Mouse (Mus musculus) forebrain, embryonic 15.5 days (tissue): ENCODE results near the gene Slc16a4. TPM values are rescaled to one million over a fixed set of nuclear protein-coding genes. Genes with fewer than 3 reads are reported as not detected.

Experiments
- ATAC-seq: fragments of 200-750 bp; cut with Nextera tagmentation; replicated peaks from 2 replicates; pipeline ENCODE4 v1.8.0; 2017; ENCODE audit warnings: mild to moderate bottlenecking, moderate TSS enrichment, moderate library complexity
- H3K27ac ChIP-seq: fragments of 300-500 bp; sonication (generic); replicated peaks from 2 replicates; pipeline ENCODE4 v1.5.1; 2015; ENCODE audit warnings: mild to moderate bottlenecking, inconsistent platforms
- H3K27me3 ChIP-seq: fragments of 300-500 bp; sonication (generic); 2 replicates; pipeline ENCODE4 v1.6.1; 2015; ENCODE audit warnings: inconsistent platforms
- H3K36me3 ChIP-seq: fragments of 300-500 bp; sonication (generic); 2 replicates; pipeline ENCODE4 v1.6.1; 2015; ENCODE audit warnings: mild to moderate bottlenecking, inconsistent platforms
- H3K4me1 ChIP-seq: fragments of 300-500 bp; sonication (generic); 2 replicates; pipeline ENCODE4 v1.6.1; 2015; ENCODE audit warnings: inconsistent platforms
- H3K4me2 ChIP-seq: fragments of 300-500 bp; sonication (generic); replicated peaks from 2 replicates; pipeline ENCODE4 v1.6.1; 2015; ENCODE audit warnings: mild to moderate bottlenecking, inconsistent platforms
- H3K4me3 ChIP-seq: fragments of 300-500 bp; sonication (generic); 2 replicates; pipeline ENCODE4 v1.5.1; 2015; ENCODE audit warnings: mild to moderate bottlenecking, inconsistent platforms
- H3K9ac ChIP-seq: fragments of 300-500 bp; sonication (generic); replicated peaks from 2 replicates; pipeline ENCODE4 v1.6.1; 2015; ENCODE audit warnings: mild to moderate bottlenecking, inconsistent platforms
- H3K9me3 ChIP-seq: fragments of 300-500 bp; sonication (generic); 2 replicates; pipeline ENCODE4 v1.6.1; 2016; ENCODE audit warnings: inconsistent platforms
- WGBS: fragments of 180-500 bp; shearing (Covaris S2); methylation state at CpG from one replicate; pipeline ENCODE4 v1.1.7; 2015; ENCODE audit warnings: mixed read lengths; 5-methylcytosine and 5-hydroxymethylcytosine counted together
- polyA plus RNA-seq: library from polyadenylated mRNA; unstranded; fragments of >200 nt; fragmentation: Nextera tagmentation; extraction: Ambion mirVana; gene quantifications from 2 replicates; pipeline ENCODE4 v1.2.1, GENCODE M21; 2015

Gene Slc16a4
- polyA plus RNA-seq, 1 experiment from 2014 or later = 3.1 TPM

DNA sequence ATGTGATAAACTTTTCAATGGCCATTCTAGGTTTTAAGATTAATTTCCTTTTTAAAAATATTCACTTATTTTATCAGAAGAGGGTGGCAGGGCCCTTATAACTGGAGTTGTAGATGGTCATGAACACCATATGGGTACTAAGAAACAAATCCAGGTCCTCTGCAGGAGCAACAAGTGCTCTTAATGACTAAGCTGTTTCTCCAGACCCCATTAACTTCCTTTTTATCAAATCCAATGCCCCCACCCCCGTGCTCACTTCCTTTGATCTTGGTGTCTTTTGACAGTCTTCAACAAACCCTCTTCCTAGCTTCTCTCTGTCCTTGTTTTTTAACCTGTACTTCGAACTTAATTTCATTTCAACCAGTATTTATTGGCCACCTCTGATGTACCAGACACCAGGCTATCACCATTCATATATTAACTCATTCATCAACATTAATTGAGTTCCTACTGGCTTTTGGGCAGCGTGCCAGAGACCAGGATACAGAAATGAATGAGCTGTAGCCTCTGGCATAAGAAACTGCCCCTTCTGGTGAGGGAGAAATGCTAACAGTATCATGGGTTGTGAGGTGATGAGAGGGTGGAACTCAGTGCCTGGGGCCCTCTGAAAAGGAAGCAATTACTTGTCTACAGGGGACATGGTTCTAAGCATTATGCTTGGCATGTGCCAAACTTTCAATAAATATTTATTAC, 54.1 kb downstream of the Slc16a4 start:
- no peak for ATAC-seq
- H3K9ac ChIP-seq = no peak overlapping the region
- H3K4me1 ChIP-seq = no peaks in the 10 kb centered on the region
- no peak overlapping the region for H3K4me3 ChIP-seq
- WGBS = 22% methylated on average over 3 of the region's 3 CpGs
- H3K27me3 ChIP-seq = no peaks in the 10 kb centered on the region; the same call in 1 of the 2 replicates
- H3K36me3 ChIP-seq = no peaks in the 10 kb centered on the region
- no peak overlapping the region for H3K4me2 ChIP-seq
- no peaks in the 10 kb centered on the region for H3K9me3 ChIP-seq
- H3K27ac ChIP-seq = no peak overlapping the region

DNA sequence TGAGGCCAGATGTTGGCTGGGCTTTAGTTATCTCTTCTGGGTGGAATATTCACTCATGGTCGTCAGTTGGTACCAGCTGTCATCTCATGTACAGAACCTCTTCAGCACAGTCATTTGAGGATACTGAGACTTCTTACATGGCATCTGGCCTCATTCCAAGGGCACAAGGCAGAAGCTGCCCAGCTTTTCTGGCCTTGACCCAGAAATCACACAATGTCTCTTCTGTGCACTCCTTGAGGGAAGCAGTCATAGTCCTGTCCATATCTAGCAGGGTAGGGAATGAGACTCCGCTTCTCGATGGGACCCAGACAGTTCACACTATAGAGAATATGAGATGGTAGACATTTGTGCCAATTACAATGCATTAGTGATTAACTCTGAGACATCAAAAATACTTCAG, 58.0 kb downstream of the Slc16a4 start:
- Histone ChIP-seq H3K9ac (no peak overlapping the region), H3K4me2 (no peak overlapping the region), H3K4me3 (no peak overlapping the region), H3K27me3 (no peaks in the 10 kb centered on the region; the same call in 1 of the 2 replicates), H3K9me3 (no peaks in the 10 kb centered on the region), H3K4me1 (no peaks in the 10 kb centered on the region), H3K27ac (no peak overlapping the region), H3K36me3 (no peaks in the 10 kb centered on the region)
- ATAC-seq = no peak
- WGBS = 72% methylated on average over 3 of the region's 3 CpGs

DNA sequence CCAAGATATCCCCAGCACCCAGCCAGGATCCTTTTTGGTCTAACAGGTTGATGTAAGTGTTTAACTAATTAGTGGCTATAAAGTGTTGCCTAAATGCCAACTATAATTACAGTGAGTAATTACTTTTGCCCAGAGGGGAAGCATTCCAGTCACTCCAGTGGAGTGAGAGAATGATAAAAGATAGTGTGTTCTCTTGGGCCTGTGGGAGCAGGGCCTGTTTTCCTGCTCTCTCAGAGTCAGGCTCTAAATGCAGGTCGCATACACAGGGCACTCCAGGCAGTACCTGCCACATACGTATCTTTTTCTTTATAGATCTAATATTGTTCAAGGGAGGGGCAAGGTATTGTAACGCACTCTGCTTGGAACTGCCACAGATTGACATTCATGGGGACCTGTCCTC, 60.7 kb downstream of the Slc16a4 start:
- ATAC-seq = no peak
- no peak overlapping the region for H3K9ac ChIP-seq

DNA sequence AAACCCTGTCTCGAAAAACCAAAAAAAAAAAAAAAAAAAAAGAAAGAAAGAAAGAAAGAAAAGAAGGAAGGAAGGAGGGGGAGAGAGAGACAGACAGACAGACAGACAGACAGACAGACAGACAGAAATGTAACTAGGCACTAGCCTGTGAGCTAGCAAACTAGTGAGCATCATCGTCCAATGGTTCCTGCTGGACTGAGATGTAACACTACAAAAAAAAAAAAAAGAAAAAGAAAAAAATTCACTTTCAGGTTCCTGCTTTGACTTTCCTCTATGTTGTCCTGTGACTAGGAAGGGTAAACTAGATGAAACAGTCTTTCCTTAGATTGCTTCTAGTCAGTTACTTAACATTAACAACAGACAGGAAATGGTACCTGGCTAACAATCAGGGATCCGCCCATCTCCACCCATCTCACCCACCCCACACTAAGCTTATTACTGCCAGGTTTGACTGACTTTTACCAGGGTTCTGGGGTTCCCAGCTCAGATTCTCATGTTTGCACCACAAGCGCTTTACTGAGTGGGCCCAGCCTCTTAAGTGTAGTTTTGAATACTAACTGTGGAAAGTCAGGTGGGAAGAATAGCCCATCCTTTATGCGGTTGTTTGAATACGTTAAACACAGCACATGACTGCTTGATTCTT, 64.7 kb downstream of the Slc16a4 start:
- H3K36me3 ChIP-seq = no peaks in the 10 kb centered on the region
- no peak overlapping the region for H3K9ac ChIP-seq
- no peak overlapping the region for H3K4me2 ChIP-seq
- H3K9me3 ChIP-seq = no peaks in the 10 kb centered on the region
- no peak overlapping the region for H3K27ac ChIP-seq
- H3K4me1 ChIP-seq = 0 out of 2 replicates have a peak, but pooled peaks cover 2% of the 10 kb centered on the region
- no peak overlapping the region for H3K4me3 ChIP-seq
- ATAC-seq = no peak
- WGBS = 85% methylated on average over 6 of the region's 6 CpGs
- H3K27me3 ChIP-seq = no peaks in the 10 kb centered on the region

More for the DNA sequence above, 60.7 kb downstream of the Slc16a4 start:
- no peaks in the 10 kb centered on the region for H3K9me3 ChIP-seq
- 67% methylated on average over 3 of the region's 3 CpGs for WGBS
- H3K4me1 ChIP-seq = no peaks in the 10 kb centered on the region
- H3K36me3 ChIP-seq = no peaks in the 10 kb centered on the region
- H3K4me2 ChIP-seq = no peak overlapping the region
- no peak overlapping the region for H3K4me3 ChIP-seq
- no peaks in the 10 kb centered on the region for H3K27me3 ChIP-seq
- no peak overlapping the region for H3K27ac ChIP-seq

DNA sequence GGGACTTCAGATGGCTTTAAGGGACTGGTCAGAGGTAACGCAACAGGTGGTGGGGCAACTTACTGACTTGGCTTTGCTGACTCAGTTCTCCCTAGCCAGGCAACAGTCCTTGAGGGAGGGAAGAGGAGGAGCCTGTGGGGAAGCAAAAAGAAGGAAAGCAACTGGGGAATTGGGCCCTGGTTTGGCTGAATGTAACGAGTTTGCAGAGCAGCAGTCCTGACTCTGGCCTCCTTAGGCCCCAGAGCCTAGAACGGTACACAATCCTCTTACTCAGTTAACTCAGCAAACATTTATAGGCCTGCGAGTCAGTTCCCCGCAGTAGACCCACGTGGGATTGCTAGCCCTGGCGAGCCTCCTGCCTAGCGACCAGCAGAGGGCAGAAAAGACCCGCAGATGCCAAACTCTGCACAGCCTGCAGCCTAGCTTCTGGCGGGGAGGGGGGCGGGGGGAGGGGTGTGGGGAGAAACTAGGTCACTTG, 66.0 kb downstream of the Slc16a4 start:
- no peak overlapping the region for H3K4me2 ChIP-seq
- H3K4me1 ChIP-seq = 0 out of 2 replicates have a peak, but pooled peaks cover 2% of the 10 kb centered on the region
- no peaks in the 10 kb centered on the region for H3K27me3 ChIP-seq
- WGBS = under 1% methylated on average over 10 of the region's 11 CpGs
- H3K27ac ChIP-seq = no peak overlapping the region
- no peaks in the 10 kb centered on the region for H3K36me3 ChIP-seq
- no peaks in the 10 kb centered on the region for H3K9me3 ChIP-seq
- peak; percentile 95 for ATAC-seq
- H3K9ac ChIP-seq = no peak overlapping the region
- no peak overlapping the region for H3K4me3 ChIP-seq

DNA sequence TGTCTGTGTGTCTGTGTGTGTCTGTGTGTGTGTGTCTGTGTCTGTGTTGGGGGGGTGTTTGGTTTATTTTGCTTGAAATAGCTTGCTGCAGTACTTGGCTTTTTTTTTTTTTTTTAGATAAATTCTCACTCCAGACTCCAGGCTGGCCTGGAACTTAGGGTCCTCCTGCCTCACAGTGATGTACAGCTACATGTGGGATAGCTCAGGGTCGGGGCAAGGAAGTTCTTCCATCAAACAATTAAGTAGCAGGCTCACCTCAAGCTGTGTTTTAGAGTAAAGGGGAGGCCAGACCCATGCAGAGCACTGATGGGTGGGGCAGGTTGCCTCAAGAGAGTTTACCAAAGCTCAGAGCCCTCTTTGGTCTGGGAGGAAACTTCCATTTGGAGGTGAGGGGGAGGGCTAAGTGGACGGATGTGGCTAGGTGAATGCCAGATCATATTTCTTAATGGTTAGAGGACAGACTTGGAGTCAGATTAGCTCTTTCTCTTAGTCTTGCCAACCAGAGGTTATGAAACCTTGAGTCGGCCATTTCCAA, 66.7 kb downstream of the Slc16a4 start:
- no peaks in the 10 kb centered on the region for H3K36me3 ChIP-seq
- WGBS = 61% methylated on average over 3 of the region's 3 CpGs
- ATAC-seq = no peak

DNA sequence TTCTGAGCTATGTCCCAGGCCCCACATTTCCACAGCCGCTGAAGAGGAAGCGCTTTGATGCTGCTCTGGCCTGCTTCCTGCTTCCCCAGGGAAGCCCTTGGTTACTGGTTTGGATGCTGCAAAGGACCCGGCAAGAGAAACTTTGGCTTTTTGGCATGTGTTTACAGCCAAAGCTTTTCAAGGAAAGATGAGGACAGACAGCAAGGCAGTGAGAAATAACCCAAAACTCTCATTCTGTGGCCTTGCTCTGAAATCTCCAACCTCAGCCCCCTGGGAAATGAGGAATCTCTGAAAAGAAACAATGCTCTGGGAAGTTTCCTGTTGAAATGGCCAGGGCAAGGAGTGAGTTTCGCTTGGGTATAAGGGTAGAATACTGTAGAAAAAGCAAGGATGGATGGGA, 69.3 kb downstream of the Slc16a4 start:
- Histone ChIP-seq H3K4me2 (no peak overlapping the region), H3K36me3 (no peaks in the 10 kb centered on the region), H3K9ac (no peak overlapping the region), H3K27ac (no peak overlapping the region), H3K27me3 (no peaks in the 10 kb centered on the region), H3K4me1 (0 out of 2 replicates have a peak, but pooled peaks cover 2% of the 10 kb centered on the region), H3K4me3 (no peak overlapping the region), H3K9me3 (no peaks in the 10 kb centered on the region)
- 71% methylated on average over 4 of the region's 4 CpGs for WGBS
- no peak for ATAC-seq

More for the DNA sequence above, 66.7 kb downstream of the Slc16a4 start:
- no peak overlapping the region for H3K9ac ChIP-seq
- 0 out of 2 replicates have a peak, but pooled peaks cover 2% of the 10 kb centered on the region for H3K4me1 ChIP-seq
- no peak overlapping the region for H3K4me2 ChIP-seq
- H3K9me3 ChIP-seq = no peaks in the 10 kb centered on the region
- no peaks in the 10 kb centered on the region for H3K27me3 ChIP-seq
- H3K27ac ChIP-seq = no peak overlapping the region
- no peak overlapping the region for H3K4me3 ChIP-seq

Other genes starting within 250 kb of the Slc16a4 start
- 0.73 and 0.83 TPM in 2 replicates for gene Kcna2, start 190.1 kb upstream of the Slc16a4 start, polyA plus RNA-seq
- gene Kcna10, start 108.2 kb upstream of the Slc16a4 start, polyA plus RNA-seq = not detected in 2 replicates
- gene Cym, start 69.5 kb upstream of the Slc16a4 start, polyA plus RNA-seq = 0.14 TPM in 1 of 2 replicates, not detected in the other
- gene A630076J17Rik, start 60.6 kb upstream of the Slc16a4 start, polyA plus RNA-seq = not detected in 2 replicates
- 0.08 TPM in 1 of 2 replicates, not detected in the other for gene Prok1, start 51.5 kb upstream of the Slc16a4 start, polyA plus RNA-seq
- 213 and 228 TPM in 2 replicates for gene Lamtor5, start 12.4 kb upstream of the Slc16a4 start, polyA plus RNA-seq
- gene Rbm15, start 42.4 kb downstream of the Slc16a4 start, polyA plus RNA-seq = 9.8 and 10.5 TPM in 2 replicates
- gene Kcnc4, start 168.3 kb downstream of the Slc16a4 start, polyA plus RNA-seq = 1.6 and 1.8 TPM in 2 replicates
- gene Slc6a17, start 226.8 kb downstream of the Slc16a4 start, polyA plus RNA-seq = 17.2 and 19.6 TPM in 2 replicates